Mouse (Mus musculus): ENCODE data around the gene Kcnc2.

DNA sequence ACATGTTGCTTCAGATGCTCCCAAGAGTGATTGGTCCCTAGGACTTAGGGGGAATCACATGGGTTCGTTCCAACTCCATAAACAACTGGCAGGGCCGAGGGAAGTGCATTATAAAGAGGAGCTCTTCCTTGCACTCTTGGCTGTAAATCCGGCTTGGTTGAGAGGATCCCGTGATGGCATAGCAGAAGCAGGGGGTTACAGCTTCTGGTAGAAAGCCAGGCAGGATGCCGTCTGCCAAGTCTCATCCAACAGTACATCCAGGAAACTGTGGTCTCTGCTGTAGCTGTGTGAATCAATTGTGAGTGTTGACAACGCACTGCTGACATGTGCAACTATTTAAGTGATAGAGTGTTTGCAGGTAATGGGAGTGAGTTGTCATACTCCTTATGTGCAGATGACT is 107.5 kb downstream of the Kcnc2 start:
- TF ChIP-seq CTCF (IDR thresholded peaks at IDR 0.05; ENCODE audit: borderline replicate concordance, extremely low read depth, insufficient read depth, insufficient read length) (no peak), POLR2A (IDR thresholded peaks at IDR 0.05; ENCODE audit: borderline replicate concordance, extremely low read depth, insufficient read depth, insufficient read length, poor library complexity, severe bottlenecking) (no peak)

Data from brain, embryonic 14.5 days (tissue).